Mouse (Mus musculus): ENCODE data around the gene Tmem52b. TPM values are rescaled to one million over a fixed set of nuclear protein-coding genes. Genes with fewer than 3 reads are reported as not detected.

Gene Tmem52b
- polyA plus RNA-seq, 1 experiment from 2014 or later: not detected

GRCm38 (mm10) chr6:129510120-129510911 lies 2.0 kb upstream of the Tmem52b start:
- Histone ChIP-seq H3K9me3 (replicated peaks) (no peaks in the 10 kb centered on the region), H3K27ac (replicated peaks) (no peak overlapping the region), H3K4me3 (replicated peaks) (no peak overlapping the region), H3K9ac (no peak overlapping the region), H3K4me1 (no peaks in the 10 kb centered on the region), H3K4me2 (replicated peaks) (no peak overlapping the region), H3K27me3 (no peaks in the 10 kb centered on the region), H3K36me3 (no peaks in the 10 kb centered on the region)
- 62% methylated on average over 6 of the region's 6 CpGs for WGBS
- no peak for ATAC-seq (ENCODE audit: insufficient number of reproducible peaks, low FRiP score, low TSS enrichment, low read depth)

- Histone ChIP-seq H3K4me2 (replicated peaks) (no peak overlapping the region), H3K9me3 (replicated peaks) (no peaks in the 10 kb centered on the region), H3K36me3 (no peaks in the 10 kb centered on the region), H3K9ac (no peak overlapping the region), H3K27me3 (no peaks in the 10 kb centered on the region), H3K27ac (replicated peaks) (no peak overlapping the region), H3K4me3 (replicated peaks) (no peak overlapping the region), H3K4me1 (no peaks in the 10 kb centered on the region)
- WGBS: 43% methylated on average over 8 of the region's 8 CpGs
- no peak for ATAC-seq (ENCODE audit: insufficient number of reproducible peaks, low FRiP score, low TSS enrichment, low read depth)
Measured at GRCm38 (mm10) chr6:129512868-129513267, 513 bp downstream of the Tmem52b start.

- ATAC-seq (ENCODE audit: insufficient number of reproducible peaks, low FRiP score, low TSS enrichment, low read depth): no peak
- 52% methylated on average over 1 of the region's 1 CpGs for WGBS
Measured at GRCm38 (mm10) chr6:129513409-129513808, 1.1 kb downstream of the Tmem52b start.

GRCm38 (mm10) chr6:129514376-129514775 lies 2.0 kb downstream of the Tmem52b start:
- ATAC-seq (ENCODE audit: insufficient number of reproducible peaks, low FRiP score, low TSS enrichment, low read depth): no peak
- Histone ChIP-seq H3K27me3 (no peaks in the 10 kb centered on the region), H3K4me1 (no peaks in the 10 kb centered on the region), H3K4me2 (replicated peaks) (no peak overlapping the region), H3K4me3 (replicated peaks) (no peak overlapping the region), H3K9me3 (replicated peaks) (no peaks in the 10 kb centered on the region), H3K36me3 (no peaks in the 10 kb centered on the region), H3K27ac (replicated peaks) (no peak overlapping the region), H3K9ac (no peak overlapping the region)
- WGBS: 60% methylated on average over 2 of the region's 2 CpGs

More at GRCm38 (mm10) chr6:129513409-129513808, 1.1 kb downstream of the Tmem52b start:
- no peak overlapping the region for H3K4me3 ChIP-seq (replicated peaks)
- no peaks in the 10 kb centered on the region for H3K9me3 ChIP-seq (replicated peaks)
- no peak overlapping the region for H3K4me2 ChIP-seq (replicated peaks)
- no peaks in the 10 kb centered on the region for H3K36me3 ChIP-seq
- no peak overlapping the region for H3K27ac ChIP-seq (replicated peaks)
- H3K9ac ChIP-seq: no peak overlapping the region
- no peaks in the 10 kb centered on the region for H3K27me3 ChIP-seq
- H3K4me1 ChIP-seq: no peaks in the 10 kb centered on the region

GRCm38 (mm10) chr6:129515068-129515467 lies 2.7 kb downstream of the Tmem52b start:
- no peak overlapping the region for H3K4me2 ChIP-seq (replicated peaks)
- H3K4me1 ChIP-seq: no peaks in the 10 kb centered on the region
- H3K9ac ChIP-seq: no peak overlapping the region
- no peak overlapping the region for H3K27ac ChIP-seq (replicated peaks)
- no peaks in the 10 kb centered on the region for H3K9me3 ChIP-seq (replicated peaks)
- WGBS: 79% methylated on average over 3 of the region's 3 CpGs
- H3K4me3 ChIP-seq (replicated peaks): no peak overlapping the region
- ATAC-seq (ENCODE audit: insufficient number of reproducible peaks, low FRiP score, low TSS enrichment, low read depth): no peak
- H3K36me3 ChIP-seq: no peaks in the 10 kb centered on the region
- H3K27me3 ChIP-seq: no peaks in the 10 kb centered on the region

GRCm38 (mm10) chr6:129516388-129516787 lies 4.0 kb downstream of the Tmem52b start:
- Histone ChIP-seq H3K9me3 (replicated peaks) (no peaks in the 10 kb centered on the region), H3K27ac (replicated peaks) (no peak overlapping the region), H3K36me3 (no peaks in the 10 kb centered on the region), H3K4me1 (no peaks in the 10 kb centered on the region), H3K9ac (no peak overlapping the region), H3K4me2 (replicated peaks) (no peak overlapping the region), H3K4me3 (replicated peaks) (no peak overlapping the region), H3K27me3 (no peaks in the 10 kb centered on the region)
- WGBS: 91% methylated on average over 10 of the region's 10 CpGs
- ATAC-seq (ENCODE audit: insufficient number of reproducible peaks, low FRiP score, low TSS enrichment, low read depth): no peak

- Histone ChIP-seq H3K4me3 (replicated peaks) (no peak overlapping the region), H3K4me1 (no peaks in the 10 kb centered on the region), H3K27me3 (no peaks in the 10 kb centered on the region), H3K9ac (no peak overlapping the region), H3K27ac (replicated peaks) (no peak overlapping the region), H3K4me2 (replicated peaks) (no peak overlapping the region), H3K36me3 (no peaks in the 10 kb centered on the region), H3K9me3 (replicated peaks) (no peaks in the 10 kb centered on the region)
- ATAC-seq (ENCODE audit: insufficient number of reproducible peaks, low FRiP score, low TSS enrichment, low read depth): no peak
- WGBS: 43% methylated on average over 2 of the region's 2 CpGs
Measured at GRCm38 (mm10) chr6:129517752-129518408, 5.5 kb downstream of the Tmem52b start.

- H3K4me2 ChIP-seq (replicated peaks): no peak overlapping the region
- H3K27me3 ChIP-seq: no peaks in the 10 kb centered on the region
- no peak overlapping the region for H3K27ac ChIP-seq (replicated peaks)
- no peaks in the 10 kb centered on the region for H3K36me3 ChIP-seq
- no peak overlapping the region for H3K4me3 ChIP-seq (replicated peaks)
- H3K4me1 ChIP-seq: no peaks in the 10 kb centered on the region
- H3K9ac ChIP-seq: no peak overlapping the region
- no peak for ATAC-seq (ENCODE audit: insufficient number of reproducible peaks, low FRiP score, low TSS enrichment, low read depth)
- no peaks in the 10 kb centered on the region for H3K9me3 ChIP-seq (replicated peaks)
Measured at GRCm38 (mm10) chr6:129526069-129526468, 13.7 kb downstream of the Tmem52b start.

GRCm38 (mm10) chr6:129527416-129527815 lies 15.1 kb downstream of the Tmem52b start:
- no peak overlapping the region for H3K4me2 ChIP-seq (replicated peaks)
- no peaks in the 10 kb centered on the region for H3K27me3 ChIP-seq

GRCm38 (mm10) chr6:129529605-129530004 lies 17.2 kb downstream of the Tmem52b start:
- 77% methylated on average over 1 of the region's 1 CpGs for WGBS

More at GRCm38 (mm10) chr6:129527416-129527815, 15.1 kb downstream of the Tmem52b start:
- no peak overlapping the region for H3K4me3 ChIP-seq (replicated peaks)
- H3K36me3 ChIP-seq: no peaks in the 10 kb centered on the region
- no peaks in the 10 kb centered on the region for H3K9me3 ChIP-seq (replicated peaks)
- no peak overlapping the region for H3K27ac ChIP-seq (replicated peaks)
- H3K4me1 ChIP-seq: no peaks in the 10 kb centered on the region
- 82% methylated on average over 2 of the region's 2 CpGs for WGBS
- H3K9ac ChIP-seq: no peak overlapping the region
- no peak for ATAC-seq (ENCODE audit: insufficient number of reproducible peaks, low FRiP score, low TSS enrichment, low read depth)

GRCm38 (mm10) chr6:129530261-129530660 lies 17.9 kb downstream of the Tmem52b start:
- no peak for ATAC-seq (ENCODE audit: insufficient number of reproducible peaks, low FRiP score, low TSS enrichment, low read depth)
- Histone ChIP-seq H3K9ac (no peak overlapping the region), H3K4me1 (peaks cover 16% of the 10 kb centered on the region), H3K36me3 (no peaks in the 10 kb centered on the region), H3K4me3 (replicated peaks) (no peak overlapping the region), H3K9me3 (replicated peaks) (no peaks in the 10 kb centered on the region), H3K27me3 (no peaks in the 10 kb centered on the region), H3K27ac (replicated peaks) (no peak overlapping the region), H3K4me2 (replicated peaks) (no peak overlapping the region)

More at GRCm38 (mm10) chr6:129529605-129530004, 17.2 kb downstream of the Tmem52b start:
- no peak for ATAC-seq (ENCODE audit: insufficient number of reproducible peaks, low FRiP score, low TSS enrichment, low read depth)
- Histone ChIP-seq H3K4me1 (peaks cover 10% of the 10 kb centered on the region), H3K27ac (replicated peaks) (no peak overlapping the region), H3K9me3 (replicated peaks) (no peaks in the 10 kb centered on the region), H3K27me3 (no peaks in the 10 kb centered on the region), H3K4me3 (replicated peaks) (no peak overlapping the region), H3K4me2 (replicated peaks) (no peak overlapping the region), H3K36me3 (no peaks in the 10 kb centered on the region), H3K9ac (no peak overlapping the region)
